Mouse (Mus musculus): ENCODE results near the gene Urgcp.
A peak's percentile ranks its signal among the peaks of the same experiment; 100 is the strongest.
"Not testable (repeated sequence)": the region's sequence is repeated elsewhere in the genome, so short reads cannot be mapped to it uniquely, and the experiment has no call there.

The Urgcp gene

GRCm38 (mm10) chr11:5761820-5762632 lies at the start of gene Urgcp:
Urgcp (minus strand) TSS chr11:5762376.
- DNase-seq: peak; percentile 92 to 95

GRCm38 (mm10) chr11:5809487-5809886 lies 47.3 kb upstream of the Urgcp start:
- DNase-seq: not testable (repeated sequence)

GRCm38 (mm10) chr11:5807956-5808355 lies 45.8 kb upstream of the Urgcp start:
- DNase-seq: no peak

GRCm38 (mm10) chr11:5805711-5806110 lies 43.5 kb upstream of the Urgcp start:
- no peak for DNase-seq

DNA sequence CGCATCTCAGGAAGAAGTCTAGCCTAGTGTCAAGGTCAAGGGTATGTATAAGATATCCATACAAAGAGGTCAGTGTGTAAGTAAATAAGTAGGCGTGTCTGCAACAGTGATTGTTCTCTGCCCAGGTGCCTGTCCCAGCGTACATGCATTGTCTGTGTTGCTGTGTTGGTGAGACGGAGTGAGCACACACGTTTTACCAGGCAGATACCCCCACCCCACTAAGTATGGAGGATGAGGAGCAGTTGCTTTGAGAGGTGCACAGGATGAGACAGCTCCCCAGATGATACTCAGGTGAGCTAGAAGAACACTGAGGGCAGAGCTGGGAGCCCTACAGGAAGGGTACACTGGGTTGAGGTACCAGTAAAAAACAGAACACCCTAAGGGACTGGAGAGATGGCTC lies 42.0 kb upstream of the Urgcp start:
- DNase-seq: no peak

- peak; percentile 18 to 44 for DNase-seq
These were observed 41.4 kb upstream of the Urgcp start, which contains the start of gene Pgam2 for GRCm38 (mm10) chr11:5803551-5803981. Pgam2 (minus strand) TSS chr11:5803733.

- DNase-seq: peak in 1 of 2 experiments; percentile 14
These were observed 40.5 kb upstream of the Urgcp start for GRCm38 (mm10) chr11:5802457-5803217.

DNA sequence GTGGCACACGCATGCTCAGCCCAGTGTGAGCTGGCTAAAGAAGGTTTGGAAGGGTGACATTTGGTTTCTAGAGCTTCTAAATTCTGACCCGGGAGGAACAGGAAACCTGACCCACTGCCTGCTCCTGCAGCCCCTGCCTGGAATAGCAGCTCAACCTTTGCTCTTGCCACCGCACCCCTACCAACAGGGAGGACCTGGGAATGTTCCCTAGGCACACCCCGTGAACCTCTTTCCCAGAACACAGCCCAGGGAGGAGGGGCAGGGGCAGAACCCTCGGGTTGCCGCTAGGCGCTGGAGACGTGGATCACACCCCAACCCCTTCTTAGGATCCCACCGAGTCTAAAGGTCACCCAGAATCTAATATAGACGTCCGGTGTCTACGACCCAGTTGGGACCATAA lies 39.8 kb upstream of the Urgcp start:
- DNase-seq: no peak

DNA sequence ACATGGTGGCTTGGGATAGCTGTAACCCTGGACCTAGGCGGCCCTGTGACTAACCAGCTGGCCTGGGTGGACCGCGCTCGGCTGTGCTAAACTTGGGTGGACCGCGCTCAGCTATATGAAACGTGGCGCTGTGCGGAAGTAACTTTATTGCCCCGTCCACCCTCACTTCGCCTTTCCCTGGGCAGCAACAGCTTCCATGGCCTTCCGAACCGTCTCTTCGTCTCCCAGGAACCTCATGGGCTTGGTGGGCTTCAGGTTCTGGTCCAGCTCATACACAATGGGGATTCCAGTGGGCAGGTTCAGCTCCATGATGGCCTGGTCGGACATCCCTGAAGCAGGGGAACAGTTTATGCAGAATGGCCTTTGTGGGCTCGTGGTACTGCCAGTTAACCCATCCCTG lies 39.3 kb upstream of the Urgcp start:
- no peak for DNase-seq

- no peak for DNase-seq
These were observed 37.7 kb upstream of the Urgcp start for GRCm38 (mm10) chr11:5799621-5800490.

- DNase-seq: no peak
These were observed 35.8 kb upstream of the Urgcp start for GRCm38 (mm10) chr11:5797928-5798327.

GRCm38 (mm10) chr11:5797371-5797770 lies 35.2 kb upstream of the Urgcp start:
- DNase-seq: no peak

DNA sequence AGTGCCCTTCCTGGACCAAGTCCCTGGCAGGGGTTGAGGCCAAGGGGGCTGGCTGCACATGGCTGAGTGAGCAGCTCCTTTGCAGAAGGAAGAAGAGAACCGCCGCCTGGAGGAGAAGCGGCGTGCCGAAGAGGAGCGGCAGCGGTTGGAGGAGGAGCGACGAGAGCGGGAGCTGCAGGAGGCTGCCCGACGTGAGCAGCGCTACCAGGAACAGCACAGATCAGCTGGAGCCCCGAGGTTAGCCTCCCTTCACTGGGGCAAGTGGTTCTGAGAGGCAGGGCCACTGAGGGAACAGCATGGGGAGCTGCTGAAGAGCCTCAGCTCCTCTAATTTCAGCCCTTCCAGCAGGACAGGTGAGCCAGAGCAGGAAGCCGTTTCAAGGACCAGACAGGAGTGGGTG lies 34.8 kb upstream of the Urgcp start:
- no peak for DNase-seq

- DNase-seq: no peak
These were observed 33.5 kb upstream of the Urgcp start for GRCm38 (mm10) chr11:5795706-5796105.

- DNase-seq: no peak
These were observed 33.1 kb upstream of the Urgcp start for GRCm38 (mm10) chr11:5795290-5795689.

DNA sequence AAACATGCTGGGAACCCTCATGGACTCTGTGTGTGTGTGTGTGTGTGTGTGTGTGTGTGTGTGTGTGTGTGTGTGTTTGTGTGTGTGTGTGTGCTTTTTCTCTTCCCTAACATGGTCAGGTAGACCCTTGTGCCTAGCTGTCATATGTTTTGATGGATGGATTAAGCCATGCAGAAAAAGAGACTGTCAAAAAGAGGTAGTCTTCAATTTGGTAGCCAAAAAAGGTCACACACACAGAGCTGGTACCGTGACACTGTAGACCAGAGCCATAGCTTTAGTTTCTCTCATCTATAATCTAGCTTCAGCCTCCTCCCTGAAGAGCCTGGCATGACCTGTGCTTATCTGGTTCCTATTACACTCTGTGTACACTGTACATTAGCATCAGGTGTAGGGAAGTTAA lies 28.3 kb upstream of the Urgcp start:
- DNase-seq: no peak

- no peak for DNase-seq
These were observed 27.7 kb upstream of the Urgcp start for GRCm38 (mm10) chr11:5789754-5790333.

GRCm38 (mm10) chr11:5789071-5789753 lies 27.0 kb upstream of the Urgcp start:
- peak in 1 of 2 experiments; percentile 11 for DNase-seq

DNA sequence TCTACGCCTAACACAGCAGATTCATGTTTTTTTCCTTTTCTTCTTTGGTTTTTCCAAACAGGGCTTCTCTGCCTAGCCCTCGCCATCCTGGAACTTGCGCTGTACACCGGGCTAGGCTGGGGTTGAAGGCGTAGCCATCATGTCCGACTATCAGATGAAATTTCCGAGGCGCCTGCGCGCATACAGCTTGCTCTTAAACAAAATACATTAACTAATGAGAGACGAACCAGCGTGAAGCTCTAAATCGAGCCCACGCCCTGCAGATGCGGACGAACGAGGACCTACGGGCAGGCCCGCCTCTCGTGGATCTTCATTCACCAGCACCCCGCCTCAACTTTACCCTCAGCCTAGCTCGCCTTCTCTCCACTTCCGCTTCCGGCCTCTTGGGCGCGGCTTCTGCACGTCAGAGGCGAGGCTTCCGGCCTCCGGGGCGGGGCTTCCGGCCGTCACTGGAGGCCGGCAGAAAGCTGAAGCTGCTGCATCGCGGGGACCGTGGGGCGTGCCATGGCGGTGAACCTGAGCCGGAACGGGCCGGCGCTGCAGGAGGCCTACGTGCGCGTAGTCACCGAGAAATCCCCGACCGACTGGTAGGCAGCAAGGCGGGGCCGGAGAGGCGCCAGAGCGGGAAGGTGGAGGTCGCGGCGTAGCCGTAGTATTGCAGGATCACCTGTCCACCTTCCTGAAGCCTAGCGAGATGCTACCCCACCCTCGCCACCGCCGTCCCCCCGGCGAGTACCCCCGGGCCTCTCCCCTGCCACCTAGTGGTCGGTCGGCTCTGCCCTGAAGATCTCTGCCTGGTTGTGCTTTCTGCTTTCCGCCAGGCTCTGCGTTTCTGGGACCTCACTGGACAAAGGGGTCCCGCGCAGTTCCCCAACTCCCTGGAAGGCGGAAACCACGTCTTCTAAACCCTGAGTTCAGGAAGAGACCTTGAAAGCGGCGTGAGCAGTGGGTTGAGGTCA lies 26.2 kb upstream of the Urgcp start, which contains the start of gene Dbnl:
Dbnl (plus strand) TSS at position 433 of the 959 bp plus-strand sequence.
- peak; percentile 96 for DNase-seq

DNA sequence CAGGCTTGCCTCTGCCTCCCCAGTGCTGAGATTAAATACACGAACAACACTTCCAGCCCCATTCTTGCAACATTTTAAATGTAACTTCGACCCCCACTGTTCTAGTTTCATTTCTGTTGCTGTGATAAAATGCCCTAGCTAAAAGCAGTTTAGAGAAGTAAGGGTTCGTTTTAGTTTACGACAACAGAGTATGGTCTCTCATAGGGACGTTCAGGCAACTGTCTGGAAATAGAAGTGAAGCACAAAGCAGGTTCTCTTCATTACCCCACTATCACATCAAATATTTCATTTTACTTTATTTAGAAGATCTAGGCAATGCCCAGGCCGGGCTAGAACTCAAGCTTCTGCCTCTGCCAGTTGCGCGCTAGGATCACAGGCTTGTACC lies 25.5 kb upstream of the Urgcp start:
- no peak for DNase-seq

GRCm38 (mm10) chr11:5785732-5786131 lies 23.6 kb upstream of the Urgcp start:
- no peak for DNase-seq

All from kidney, adult 8-10 months (tissue).